Mouse (Mus musculus) kidney, embryonic 16.5 days (tissue): ENCODE data around the gene Supt4a. TPM values are rescaled to one million over a fixed set of nuclear protein-coding genes. Genes with fewer than 3 reads are reported as not detected.

Experiments
- ATAC-seq: fragments of 200-750 bp; cut with Nextera tagmentation; 2 replicates; pipeline ENCODE4 v1.8.0; 2017; ENCODE audit warnings: moderate TSS enrichment; ENCODE audit not compliant: low FRiP score, low TSS enrichment
- H3K27ac ChIP-seq: fragments of 300-500 bp; sonication (generic); 2 replicates; pipeline ENCODE4 v1.5.1; 2014; ENCODE audit warnings: low read length
- H3K27me3 ChIP-seq: fragments of 300-500 bp; sonication (generic); 2 replicates; pipeline ENCODE4 v1.6.1; 2014; ENCODE audit warnings: low read length, control low read depth, mixed read lengths; ENCODE audit not compliant: insufficient read depth
- H3K36me3 ChIP-seq: fragments of 300-500 bp; sonication (generic); 2 replicates; pipeline ENCODE4 v1.6.1; 2014; ENCODE audit warnings: low read length, control low read depth, mixed read lengths; ENCODE audit not compliant: insufficient read depth
- H3K4me1 ChIP-seq: fragments of 300-500 bp; sonication (generic); 2 replicates; pipeline ENCODE4 v1.6.1; 2014; ENCODE audit warnings: low read length, control low read depth, mixed read lengths; ENCODE audit not compliant: insufficient read depth
- H3K4me2 ChIP-seq: fragments of 300-500 bp; sonication (generic); replicated peaks from 2 replicates; pipeline ENCODE4 v1.6.1; 2014; ENCODE audit warnings: low read depth, low read length
- H3K4me3 ChIP-seq: fragments of 300-500 bp; sonication (generic); 2 replicates; pipeline ENCODE4 v1.5.1; 2014; ENCODE audit warnings: mild to moderate bottlenecking, low read length
- H3K9ac ChIP-seq: fragments of 300-500 bp; sonication (generic); replicated peaks from 2 replicates; pipeline ENCODE4 v1.6.1; 2014; ENCODE audit warnings: low read length
- H3K9me3 ChIP-seq: fragments of 300-500 bp; sonication (generic); 2 replicates; pipeline ENCODE4 v1.6.1; 2016; ENCODE audit warnings: low read length, control low read depth
- WGBS: fragments of 180-500 bp; shearing (Covaris S2); extraction: QIAGEN DNeasy Blood & Tissue Kit; methylation state at CpG from one replicate; pipeline ENCODE4 v1.1.7; 2014; 5-methylcytosine and 5-hydroxymethylcytosine counted together
- polyA plus RNA-seq: library from polyadenylated mRNA; unstranded; fragments of >200 nt; fragmentation: Nextera tagmentation; extraction: Ambion mirVana; gene quantifications from 2 replicates; pipeline ENCODE4 v1.2.1, GENCODE M21; 2015

The Supt4a gene
- polyA plus RNA-seq, 1 experiment from 2014 or later: 161 TPM

GRCm38 (mm10) chr11:87761806-87762701 lies 24.7 kb downstream of the Supt4a start:
- Histone ChIP-seq H3K27me3 (peaks cover 74% of the 10 kb centered on the region), H3K27ac (no peak overlapping the region), H3K4me1 (peaks cover 8% of the 10 kb centered on the region; the same call in 1 of the 2 replicates), H3K36me3 (no peaks in the 10 kb centered on the region), H3K9me3 (no peaks in the 10 kb centered on the region), H3K4me3 (no peak overlapping the region), H3K4me2 (no peak overlapping the region), H3K9ac (no peak overlapping the region)
- ATAC-seq: no peak
- 74% methylated on average over 14 of the region's 14 CpGs for WGBS

- no peak for ATAC-seq
- H3K9me3 ChIP-seq: no peaks in the 10 kb centered on the region
- H3K4me1 ChIP-seq: peaks cover 8% of the 10 kb centered on the region; the same call in 1 of the 2 replicates
- no peaks in the 10 kb centered on the region for H3K36me3 ChIP-seq
- 47% methylated on average over 12 of the region's 12 CpGs for WGBS
- no peak overlapping the region for H3K4me3 ChIP-seq
- peaks cover 74% of the 10 kb centered on the region for H3K27me3 ChIP-seq
- H3K9ac ChIP-seq: no peak overlapping the region
- H3K4me2 ChIP-seq: no peak overlapping the region
- H3K27ac ChIP-seq: no peak overlapping the region
These were observed 25.5 kb downstream of the Supt4a start for GRCm38 (mm10) chr11:87762702-87763385.

DNA sequence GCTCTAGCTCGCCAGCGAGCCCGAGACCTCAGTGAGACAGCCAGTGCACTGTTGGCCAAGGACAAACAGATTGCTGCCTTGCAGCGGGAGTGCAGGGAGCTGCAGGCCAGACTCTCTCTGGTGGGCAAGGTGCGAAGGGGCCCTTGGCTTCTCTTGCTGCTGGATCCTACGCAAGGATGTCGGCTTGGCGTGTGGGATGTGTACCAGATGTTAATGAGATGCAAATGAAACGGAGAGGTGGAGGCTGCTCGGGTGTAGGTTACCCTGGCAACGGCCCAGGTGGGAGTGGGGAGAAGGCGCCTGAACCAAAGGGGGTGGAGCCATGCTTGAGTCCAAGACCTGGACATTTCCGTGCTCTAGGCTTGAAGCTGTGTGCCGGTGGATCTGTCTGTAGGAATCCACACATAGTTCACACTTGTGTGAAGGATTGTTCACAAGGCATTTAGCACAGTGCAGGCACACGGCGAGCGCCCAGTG lies 26.2 kb downstream of the Supt4a start:
- Histone ChIP-seq H3K36me3 (no peaks in the 10 kb centered on the region), H3K9me3 (no peaks in the 10 kb centered on the region), H3K4me1 (peaks cover 8% of the 10 kb centered on the region; the same call in 1 of the 2 replicates), H3K9ac (peak overlapping the region; percentile 76), H3K27me3 (peaks cover 74% of the 10 kb centered on the region), H3K4me3 (peak overlapping the region; percentile 57), H3K27ac (no peak overlapping the region), H3K4me2 (peak overlapping the region; percentile 97)
- ATAC-seq: peak; percentile 72
- WGBS: 2% methylated on average over 17 of the region's 17 CpGs

GRCm38 (mm10) chr11:87763988-87764876 lies 26.9 kb downstream of the Supt4a start:
- under 1% methylated on average over 64 of the region's 65 CpGs for WGBS
- no peak overlapping the region for H3K27ac ChIP-seq
- peaks cover 74% of the 10 kb centered on the region for H3K27me3 ChIP-seq
- H3K36me3 ChIP-seq: no peaks in the 10 kb centered on the region
- H3K4me1 ChIP-seq: peaks cover 8% of the 10 kb centered on the region; the same call in 1 of the 2 replicates
- peak overlapping the region; percentile 97 for H3K4me2 ChIP-seq
- no peaks in the 10 kb centered on the region for H3K9me3 ChIP-seq
- H3K9ac ChIP-seq: peak overlapping the region; percentile 76
- peak overlapping the region; percentile 57 for H3K4me3 ChIP-seq
- peak; percentile 49 for ATAC-seq

DNA sequence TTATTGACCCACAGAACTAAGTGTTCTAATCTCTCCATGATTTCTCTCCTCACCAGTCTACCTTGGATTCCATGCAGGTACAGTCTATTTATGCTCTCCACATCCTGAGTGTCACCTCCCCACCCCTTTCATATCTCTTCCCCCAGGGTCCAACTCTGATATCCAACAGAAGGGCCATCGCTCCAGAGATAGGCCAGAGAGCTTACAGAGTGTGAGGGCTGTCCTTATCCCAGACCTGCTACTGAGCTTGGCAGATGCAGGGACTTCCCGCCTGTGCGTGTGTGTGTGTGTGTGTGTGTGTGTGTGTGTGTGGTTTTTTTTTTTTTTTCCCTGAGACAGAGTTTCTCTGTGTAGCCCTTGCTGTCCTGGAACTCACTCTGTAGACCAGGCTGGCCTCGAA lies 31.4 kb downstream of the Supt4a start:
- Histone ChIP-seq H3K27ac (no peak overlapping the region), H3K36me3 (no peaks in the 10 kb centered on the region), H3K4me2 (no peak overlapping the region), H3K9me3 (no peaks in the 10 kb centered on the region), H3K4me3 (no peak overlapping the region), H3K9ac (no peak overlapping the region), H3K27me3 (peaks cover 30% of the 10 kb centered on the region), H3K4me1 (0 out of 2 replicates have a peak, but pooled peaks cover 3% of the 10 kb centered on the region)
- WGBS: 79% methylated on average over 4 of the region's 4 CpGs
- no peak for ATAC-seq

DNA sequence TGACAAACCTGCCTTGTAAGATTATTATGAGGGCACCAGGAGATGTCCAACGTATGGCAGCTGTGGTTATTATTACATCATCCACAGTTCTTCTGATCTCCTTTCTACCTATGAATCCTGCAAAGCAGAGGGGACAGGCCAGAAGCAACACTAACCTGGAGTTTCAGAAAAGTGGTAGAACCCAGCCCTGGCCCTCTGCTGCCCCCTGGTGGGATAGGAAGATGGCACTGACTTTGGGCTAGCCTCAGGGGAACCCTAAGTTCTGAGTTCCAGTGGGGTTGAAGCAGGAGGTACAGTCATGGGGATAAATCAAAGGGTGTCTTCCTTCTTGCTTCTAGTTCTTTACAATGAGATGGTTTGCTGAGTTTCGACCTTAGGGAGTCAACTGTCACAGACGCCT lies 33.6 kb downstream of the Supt4a start:
- peaks cover 8% of the 10 kb centered on the region for H3K27me3 ChIP-seq
- H3K4me1 ChIP-seq: no peaks in the 10 kb centered on the region
- no peak for ATAC-seq
- no peak overlapping the region for H3K4me2 ChIP-seq
- no peaks in the 10 kb centered on the region for H3K9me3 ChIP-seq
- WGBS: 58% methylated on average over 3 of the region's 3 CpGs
- H3K36me3 ChIP-seq: no peaks in the 10 kb centered on the region
- no peak overlapping the region for H3K9ac ChIP-seq
- H3K4me3 ChIP-seq: no peak overlapping the region
- H3K27ac ChIP-seq: no peak overlapping the region

DNA sequence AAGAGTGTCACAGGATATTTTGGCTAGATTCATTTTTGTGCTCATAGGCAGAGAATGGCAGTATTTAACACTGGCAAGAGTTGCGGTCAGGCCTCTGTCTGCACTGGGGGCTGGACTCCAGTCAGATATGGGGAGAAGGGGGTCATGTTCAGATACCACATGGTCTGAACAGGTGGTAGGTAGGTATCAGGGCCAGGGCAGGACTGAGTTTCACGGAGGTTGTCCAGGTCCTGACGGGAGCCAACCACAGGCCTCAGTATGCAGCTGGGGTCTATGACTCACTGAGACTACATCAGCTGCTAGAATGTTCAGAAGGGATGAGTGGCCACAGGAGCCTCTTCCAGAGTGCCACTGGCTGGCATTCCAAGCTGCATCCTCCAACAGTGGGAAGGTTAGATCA lies 35.0 kb downstream of the Supt4a start:
- Histone ChIP-seq H3K9me3 (no peaks in the 10 kb centered on the region), H3K27me3 (no peaks in the 10 kb centered on the region), H3K9ac (no peak overlapping the region), H3K4me3 (no peak overlapping the region), H3K27ac (no peak overlapping the region), H3K4me2 (no peak overlapping the region), H3K36me3 (no peaks in the 10 kb centered on the region), H3K4me1 (0 out of 2 replicates have a peak, but pooled peaks cover 3% of the 10 kb centered on the region)
- 93% methylated on average over 3 of the region's 3 CpGs for WGBS
- ATAC-seq: no peak

DNA sequence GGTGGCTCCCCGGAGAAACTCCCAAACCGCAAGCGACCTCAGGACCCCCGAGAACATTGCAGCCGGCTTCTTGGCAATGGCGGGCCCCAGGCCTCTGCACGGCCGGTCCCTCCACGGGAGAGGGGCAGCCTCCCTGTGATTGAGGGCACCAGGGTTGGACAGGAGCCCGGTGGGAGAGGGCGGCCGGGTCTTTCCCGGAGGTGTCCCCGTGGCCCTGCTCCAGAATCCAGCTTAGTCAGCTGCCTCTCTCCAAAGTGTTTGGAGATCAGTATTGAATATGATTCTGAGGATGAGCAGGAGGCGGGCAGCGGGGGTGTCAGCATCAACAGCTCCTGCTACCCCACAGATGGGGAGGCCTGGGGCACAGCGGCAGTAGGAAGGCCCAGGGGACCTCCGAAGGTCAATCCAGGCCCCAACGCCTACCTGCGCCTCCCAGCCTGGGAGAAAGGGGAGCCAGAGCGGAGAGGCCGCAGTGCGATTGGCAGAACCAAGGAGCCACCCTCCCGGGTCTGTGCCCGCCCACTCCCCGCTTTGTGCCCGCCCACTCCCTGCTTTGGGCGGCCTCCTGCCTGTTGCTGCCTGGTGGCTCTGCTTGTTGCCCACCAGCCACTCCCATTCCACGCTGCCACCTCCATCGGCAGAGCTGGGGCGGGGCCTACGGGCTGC lies 40.9 kb downstream of the Supt4a start:
- no peaks in the 10 kb centered on the region for H3K36me3 ChIP-seq
- H3K27me3 ChIP-seq: no peaks in the 10 kb centered on the region
- H3K9me3 ChIP-seq: no peaks in the 10 kb centered on the region
- H3K4me2 ChIP-seq: peak overlapping the region; percentile 89
- H3K9ac ChIP-seq: peak overlapping the region; percentile 74
- no peak overlapping the region; the same call in 1 of the 2 replicates for H3K27ac ChIP-seq
- 3% methylated on average over 31 of the region's 32 CpGs for WGBS
- peaks cover 20% of the 10 kb centered on the region for H3K4me1 ChIP-seq
- peak; percentile 95 for ATAC-seq
- peak overlapping the region; percentile 51 for H3K4me3 ChIP-seq

DNA sequence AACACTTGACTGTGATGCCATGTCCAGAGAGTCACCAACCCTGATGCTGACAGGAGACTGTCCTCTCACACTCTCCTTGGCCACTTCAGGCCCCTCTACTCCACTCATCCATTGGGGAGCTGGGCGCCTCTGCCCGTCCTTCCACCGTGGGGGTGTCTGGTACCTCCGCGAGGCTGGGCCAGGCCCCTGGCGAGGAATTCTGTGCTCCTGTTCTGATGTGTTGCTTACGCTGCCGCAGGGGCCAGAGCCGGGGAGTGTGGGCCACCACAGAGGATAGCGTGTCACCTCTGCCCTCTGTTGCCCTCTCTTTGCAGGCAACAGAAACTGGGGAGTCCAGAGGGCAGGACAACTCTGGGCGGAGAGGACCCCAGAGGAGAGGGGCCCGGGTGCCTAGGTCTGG lies 41.6 kb downstream of the Supt4a start:
- H3K36me3 ChIP-seq: no peaks in the 10 kb centered on the region
- no peaks in the 10 kb centered on the region for H3K27me3 ChIP-seq
- WGBS: 39% methylated on average over 12 of the region's 12 CpGs
- ATAC-seq: peak; percentile 5; the same call in 1 of the 2 replicates
- H3K27ac ChIP-seq: no peak overlapping the region
- H3K4me2 ChIP-seq: peak overlapping the region; percentile 89
- H3K9ac ChIP-seq: peak overlapping the region; percentile 74
- peak overlapping the region; percentile 51 for H3K4me3 ChIP-seq
- peaks cover 20% of the 10 kb centered on the region for H3K4me1 ChIP-seq
- no peaks in the 10 kb centered on the region for H3K9me3 ChIP-seq
